Mouse (Mus musculus): ENCODE results near the gene Inpp4b.

DNA sequence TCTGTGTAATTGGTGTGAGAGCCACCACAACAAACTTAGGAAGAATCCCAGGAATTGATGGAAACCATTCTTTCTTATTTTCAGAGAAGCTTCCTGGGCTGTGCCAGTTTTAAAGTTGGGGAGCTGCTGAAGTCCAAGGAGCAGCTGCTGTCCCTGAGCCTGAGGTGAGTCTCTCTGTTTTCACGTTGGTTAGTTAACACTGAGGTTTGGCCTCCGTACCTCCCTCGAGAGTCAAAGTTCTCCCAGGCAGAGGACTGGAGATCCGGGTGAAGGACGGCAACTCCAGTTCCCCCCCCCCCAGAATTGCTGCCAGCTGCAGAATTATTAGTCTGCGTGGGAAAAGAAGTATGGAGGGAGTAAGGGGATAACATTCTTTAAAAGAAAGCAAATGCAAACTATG lies 514.3 kb downstream of the Inpp4b start:
- no peak for TF ChIP-seq CTCF (IDR thresholded peaks at IDR 0.05; ENCODE audit: borderline replicate concordance, extremely low read depth, insufficient read depth, insufficient read length)
- no peak for TF ChIP-seq POLR2A (IDR thresholded peaks at IDR 0.05; ENCODE audit: borderline replicate concordance, extremely low read depth, insufficient read depth, insufficient read length, poor library complexity, severe bottlenecking)
